Mouse (Mus musculus): ENCODE measurements around the gene Gm2564.
"Not testable (repeated sequence)": the region's sequence is repeated elsewhere in the genome, so short reads cannot be mapped to it uniquely, and the experiment has no call there.

The Gm2564 gene

GRCm38 (mm10) chr4:42629419-42629818 lies at the start of gene Gm2564:
Gm2564 (plus strand) TSS chr4:42629719.
- not testable (repeated sequence) for DNase-seq

- DNase-seq: not testable (repeated sequence)
Measured at GRCm38 (mm10) chr4:42611895-42612294, 17.6 kb upstream of the Gm2564 start, which contains the start of gene Gm10591. Gm10591 (plus strand) TSS chr4:42612195.

- DNase-seq: not testable (repeated sequence)
Measured at GRCm38 (mm10) chr4:42654951-42655350, 25.4 kb downstream of the Gm2564 start, which contains the start of gene Ccl27b. Ccl27b (plus strand) TSS chr4:42655251.

GRCm38 (mm10) chr4:42661793-42662192 lies 32.3 kb downstream of the Gm2564 start, which contains the start of gene Il11ra2:
Il11ra2 (minus strand) TSS chr4:42661893.
- not testable (repeated sequence) for DNase-seq

- DNase-seq: not testable (repeated sequence)
Measured at GRCm38 (mm10) chr4:42675415-42675814, 45.9 kb downstream of the Gm2564 start.

- not testable (repeated sequence) for DNase-seq
Measured at GRCm38 (mm10) chr4:42679365-42679764, 49.8 kb downstream of the Gm2564 start.

- DNase-seq: not testable (repeated sequence)
Measured at GRCm38 (mm10) chr4:42680374-42681356, 51.1 kb downstream of the Gm2564 start.

Measured in thymus, postnatal 25 days (tissue).